Mouse (Mus musculus): ENCODE measurements around the gene Foxn4. TPM values are rescaled to one million over a fixed set of nuclear protein-coding genes. Genes with fewer than 3 reads are reported as not detected.
A peak's percentile ranks its signal among the peaks of the same experiment; 100 is the strongest.

The Foxn4 gene
- 0.11 and 0.20 TPM in 2 replicates for polyA plus RNA-seq (2015; fragmentation: Nextera tagmentation; extraction: Ambion mirVana)

DNA sequence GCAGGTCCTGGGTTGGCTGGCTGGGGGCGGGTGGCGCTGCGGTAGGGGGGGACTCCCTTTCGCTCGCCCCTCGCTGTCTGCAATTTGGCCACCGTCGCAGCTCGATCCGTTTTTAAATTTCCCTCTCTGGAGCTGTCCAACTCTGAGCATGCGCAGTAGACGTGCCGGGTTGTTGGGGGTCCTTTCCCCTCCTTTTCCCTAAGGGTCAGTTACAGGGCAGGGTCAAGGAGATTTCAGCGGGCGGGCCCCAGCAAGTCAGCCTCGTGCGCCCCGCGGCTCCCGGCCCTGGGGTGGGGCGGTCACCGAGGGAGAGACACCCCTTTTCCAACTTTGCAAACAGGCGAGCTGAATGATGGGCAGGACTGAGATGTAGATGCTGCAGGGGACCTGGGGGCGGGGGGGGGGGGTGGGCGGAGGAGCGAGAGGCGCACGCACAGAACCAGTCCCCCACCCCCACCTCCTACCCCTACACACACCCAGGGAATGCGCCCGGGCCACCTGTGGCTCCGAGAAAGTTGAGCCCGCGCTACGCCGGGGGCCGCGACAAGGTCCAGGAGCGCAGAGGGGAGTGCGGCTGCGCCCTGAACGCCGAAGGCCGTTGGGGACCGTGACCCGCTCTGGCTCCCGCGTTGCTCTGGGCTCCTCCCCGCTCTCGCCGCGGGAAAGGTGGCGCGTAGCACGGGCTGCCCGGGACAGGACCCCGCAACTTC, at the start of gene Foxn4:
Gene Foxn4 (minus strand): TSS at position 115 of the 710 bp plus-strand sequence.
- Histone ChIP-seq H3K36me3 (no peaks in the 10 kb centered on the region), H3K9me3 (replicated peaks) (no peaks in the 10 kb centered on the region), H3K9ac (no peak within 1 kb of the TSS), H3K27me3 (peaks cover 97% of the 10 kb centered on the region), H3K27ac (no peak within 1 kb of the TSS), H3K4me2 (peak within 1 kb of the TSS; percentile 60), H3K4me1 (replicated peaks) (peaks cover 12% of the 10 kb centered on the region), H3K4me3 (peak within 1 kb of the TSS; percentile 40)
- ATAC-seq (replicated peaks; ENCODE audit: insufficient number of reproducible peaks, insufficient read depth, low FRiP score, low read depth) = no peak
- under 1% methylated on average over 53 of the region's 56 CpGs for WGBS

GRCm38 (mm10) chr5:114323105-114323790, 49.6 kb upstream of the Foxn4 start:
- 51% methylated on average over 25 of the region's 25 CpGs for WGBS
- Histone ChIP-seq H3K27me3 (peaks cover 11% of the 10 kb centered on the region; the same call in 1 of the 2 replicates), H3K9ac (no peak overlapping the region), H3K9me3 (replicated peaks) (no peaks in the 10 kb centered on the region), H3K4me1 (replicated peaks) (0 out of 2 replicates have a peak, but pooled peaks cover 6% of the 10 kb centered on the region), H3K36me3 (no peaks in the 10 kb centered on the region), H3K4me3 (no peak overlapping the region), H3K4me2 (peak overlapping the region; percentile 30; the same call in 1 of the 2 replicates), H3K27ac (no peak overlapping the region)
- no peak for ATAC-seq (replicated peaks; ENCODE audit: insufficient number of reproducible peaks, insufficient read depth, low FRiP score, low read depth)

GRCm38 (mm10) chr5:114309680-114310036, 36.1 kb upstream of the Foxn4 start:
- 63% methylated on average over 11 of the region's 11 CpGs for WGBS
- Histone ChIP-seq H3K36me3 (no peaks in the 10 kb centered on the region), H3K4me2 (peak overlapping the region; percentile 27; the same call in 1 of the 2 replicates), H3K27me3 (0 out of 2 replicates have a peak, but pooled peaks cover 4% of the 10 kb centered on the region), H3K27ac (no peak overlapping the region), H3K4me1 (replicated peaks) (peaks cover 3% of the 10 kb centered on the region; the same call in 1 of the 2 replicates), H3K4me3 (no peak overlapping the region), H3K9me3 (replicated peaks) (no peaks in the 10 kb centered on the region), H3K9ac (no peak overlapping the region)
- no peak for ATAC-seq (replicated peaks; ENCODE audit: insufficient number of reproducible peaks, insufficient read depth, low FRiP score, low read depth)

GRCm38 (mm10) chr5:114308765-114309679, 35.4 kb upstream of the Foxn4 start:
- Histone ChIP-seq H3K27ac (no peak overlapping the region), H3K9ac (no peak overlapping the region), H3K4me2 (peak overlapping the region; percentile 27; the same call in 1 of the 2 replicates), H3K4me3 (no peak overlapping the region), H3K4me1 (replicated peaks) (0 out of 2 replicates have a peak, but pooled peaks cover 2% of the 10 kb centered on the region), H3K27me3 (0 out of 2 replicates have a peak, but pooled peaks cover 4% of the 10 kb centered on the region), H3K36me3 (no peaks in the 10 kb centered on the region), H3K9me3 (replicated peaks) (no peaks in the 10 kb centered on the region)
- WGBS = 48% methylated on average over 18 of the region's 18 CpGs
- no peak for ATAC-seq (replicated peaks; ENCODE audit: insufficient number of reproducible peaks, insufficient read depth, low FRiP score, low read depth)

- Histone ChIP-seq H3K9me3 (replicated peaks) (no peaks in the 10 kb centered on the region), H3K27me3 (peaks cover 10% of the 10 kb centered on the region), H3K4me3 (no peak overlapping the region), H3K4me2 (no peak overlapping the region), H3K36me3 (no peaks in the 10 kb centered on the region), H3K27ac (no peak overlapping the region), H3K9ac (no peak overlapping the region), H3K4me1 (replicated peaks) (0 out of 2 replicates have a peak, but pooled peaks cover 2% of the 10 kb centered on the region)
- 30% methylated on average over 5 of the region's 5 CpGs for whole genome bisulfite sequencing
- no peak for ATAC-seq (replicated peaks; ENCODE audit: insufficient number of reproducible peaks, insufficient read depth, low FRiP score, low read depth)
Measured at GRCm38 (mm10) chr5:114306496-114306895, 32.9 kb upstream of the Foxn4 start.

DNA sequence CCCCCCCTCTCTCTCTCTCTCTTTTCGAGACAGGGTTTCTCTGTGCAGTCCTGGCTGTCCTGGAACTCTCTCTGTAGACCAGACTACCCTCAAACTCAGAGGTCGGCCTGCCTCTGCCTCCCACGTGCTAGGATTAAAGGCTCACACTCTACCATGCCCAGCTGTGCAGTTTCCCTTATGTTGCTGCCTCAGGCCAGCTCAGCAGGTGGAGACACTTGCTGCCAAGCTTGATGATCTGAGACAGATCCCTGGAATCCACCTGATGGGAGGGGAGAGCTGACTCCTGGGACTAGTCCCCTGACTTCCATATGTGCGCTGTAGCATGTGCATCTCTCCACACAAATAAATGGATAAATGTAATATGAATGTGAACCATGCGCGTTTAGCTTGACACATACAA, 29.6 kb upstream of the Foxn4 start:
- WGBS = 71% methylated on average over 6 of the region's 6 CpGs
- Histone ChIP-seq H3K4me1 (replicated peaks) (no peaks in the 10 kb centered on the region; the same call in 1 of the 2 replicates), H3K36me3 (no peaks in the 10 kb centered on the region), H3K9me3 (replicated peaks) (no peaks in the 10 kb centered on the region), H3K4me2 (no peak overlapping the region), H3K27me3 (peaks cover 17% of the 10 kb centered on the region), H3K9ac (no peak overlapping the region), H3K27ac (no peak overlapping the region), H3K4me3 (no peak overlapping the region)
- no peak for ATAC-seq (replicated peaks; ENCODE audit: insufficient number of reproducible peaks, insufficient read depth, low FRiP score, low read depth)

- WGBS = 81% methylated on average over 24 of the region's 24 CpGs
- H3K36me3 ChIP-seq = no peaks in the 10 kb centered on the region
- H3K4me2 ChIP-seq = no peak overlapping the region
- H3K27ac ChIP-seq = no peak overlapping the region
- peaks cover 7% of the 10 kb centered on the region; the same call in 1 of the 2 replicates for H3K4me1 ChIP-seq (replicated peaks)
- H3K4me3 ChIP-seq = no peak overlapping the region
- no peak for ATAC-seq (replicated peaks; ENCODE audit: insufficient number of reproducible peaks, insufficient read depth, low FRiP score, low read depth)
- no peaks in the 10 kb centered on the region for H3K9me3 ChIP-seq (replicated peaks)
- no peak overlapping the region for H3K9ac ChIP-seq
- peaks cover 17% of the 10 kb centered on the region for H3K27me3 ChIP-seq
Measured at GRCm38 (mm10) chr5:114299883-114300610, 26.4 kb upstream of the Foxn4 start.

DNA sequence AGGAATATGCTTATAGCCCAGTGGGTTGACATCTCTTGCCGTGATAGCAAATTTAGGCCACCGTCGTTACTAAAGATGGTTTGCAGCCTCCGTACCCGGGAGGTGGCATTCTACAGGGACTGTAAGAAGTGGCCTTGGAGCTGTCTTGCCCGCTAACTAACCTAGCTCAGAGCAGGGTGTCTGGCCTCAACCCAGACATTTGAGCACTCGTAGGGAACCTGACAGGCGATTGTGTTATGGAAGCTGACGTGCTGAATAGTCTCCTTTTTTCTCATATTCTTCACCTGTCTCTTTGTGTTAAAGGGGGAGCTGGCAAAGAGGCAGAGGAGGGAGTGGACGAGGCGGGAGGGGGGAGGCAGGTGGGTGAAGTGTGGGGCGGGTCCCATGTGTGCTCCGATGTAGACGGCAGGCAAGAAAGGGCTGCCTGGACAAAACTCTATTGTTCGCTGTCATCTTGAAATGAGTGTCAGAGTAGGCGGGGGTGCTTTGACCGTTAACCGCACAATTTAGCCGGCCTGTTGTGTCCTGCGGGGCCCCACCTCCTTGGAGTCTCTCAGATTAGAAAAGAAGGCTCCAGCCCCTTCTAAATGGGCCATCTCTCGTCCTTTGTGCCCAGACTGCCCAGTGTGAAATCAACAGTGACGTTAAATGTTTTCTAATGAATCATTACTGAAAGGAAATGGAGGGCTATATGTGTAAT, 25.7 kb upstream of the Foxn4 start:
- H3K4me1 ChIP-seq (replicated peaks) = peaks cover 7% of the 10 kb centered on the region; the same call in 1 of the 2 replicates
- H3K4me2 ChIP-seq = no peak overlapping the region
- no peak overlapping the region for H3K27ac ChIP-seq
- 60% methylated on average over 22 of the region's 22 CpGs for WGBS
- no peaks in the 10 kb centered on the region for H3K36me3 ChIP-seq
- H3K9ac ChIP-seq = no peak overlapping the region
- peaks cover 17% of the 10 kb centered on the region for H3K27me3 ChIP-seq
- ATAC-seq (replicated peaks; ENCODE audit: insufficient number of reproducible peaks, insufficient read depth, low FRiP score, low read depth) = no peak
- no peaks in the 10 kb centered on the region for H3K9me3 ChIP-seq (replicated peaks)
- no peak overlapping the region for H3K4me3 ChIP-seq

- Histone ChIP-seq H3K9me3 (replicated peaks) (no peaks in the 10 kb centered on the region), H3K4me2 (no peak overlapping the region), H3K27ac (no peak overlapping the region), H3K9ac (no peak overlapping the region), H3K4me3 (no peak overlapping the region), H3K27me3 (peaks cover 15% of the 10 kb centered on the region), H3K36me3 (no peaks in the 10 kb centered on the region), H3K4me1 (replicated peaks) (peaks cover 7% of the 10 kb centered on the region; the same call in 1 of the 2 replicates)
- ATAC-seq (replicated peaks; ENCODE audit: insufficient number of reproducible peaks, insufficient read depth, low FRiP score, low read depth) = no peak
- 60% methylated on average over 18 of the region's 18 CpGs for WGBS
Measured at GRCm38 (mm10) chr5:114298212-114298894, 24.7 kb upstream of the Foxn4 start.

All from heart, embryonic 15.5 days (tissue).